Mouse (Mus musculus) limb, embryonic 14.5 days (tissue): ENCODE results near the gene Taf5l. TPM values are rescaled to one million over a fixed set of nuclear protein-coding genes. Genes with fewer than 3 reads are reported as not detected.
A peak's percentile ranks its signal among the peaks of the same experiment; 100 is the strongest.

ENCODE experiments used
- ATAC-seq: fragments of 200-750 bp; cut with Nextera tagmentation; 2 replicates; pipeline ENCODE4 v1.8.0; 2017; ENCODE audit warnings: low read depth, moderate number of reproducible peaks, moderate TSS enrichment; ENCODE audit not compliant: low FRiP score
- DNase-seq: peaks from one replicate; pipeline ENCODE4 v3.0.0-alpha.2; 2015; ENCODE audit warnings: low spot score
- H3K27ac ChIP-seq: fragments of 300-500 bp; sonication (generic); replicated peaks from 2 replicates; pipeline ENCODE4 v1.5.1; 2014; ENCODE audit warnings: low read depth, mild to moderate bottlenecking, low read length, moderate library complexity, mixed read lengths
- H3K27me3 ChIP-seq: fragments of 300-500 bp; sonication (generic); 2 replicates; pipeline ENCODE4 v1.6.1; 2014; ENCODE audit warnings: low read length, mixed read lengths; ENCODE audit not compliant: control insufficient read depth, insufficient read depth
- H3K36me3 ChIP-seq: fragments of 300-500 bp; sonication (generic); 2 replicates; pipeline ENCODE4 v1.6.1; 2014; ENCODE audit warnings: mild to moderate bottlenecking, low read length, moderate library complexity, mixed read lengths; ENCODE audit not compliant: control insufficient read depth, insufficient read depth
- H3K4me1 ChIP-seq: fragments of 300-500 bp; sonication (generic); 2 replicates; pipeline ENCODE4 v1.6.1; 2014; ENCODE audit warnings: antibody characterized with exemption, low read length, mixed read lengths; ENCODE audit not compliant: control insufficient read depth, insufficient read depth
- H3K4me2 ChIP-seq: fragments of 300-500 bp; sonication (generic); replicated peaks from 2 replicates; pipeline ENCODE4 v1.6.1; 2014; ENCODE audit warnings: low read depth, mild to moderate bottlenecking, low read length, moderate library complexity; ENCODE audit not compliant: severe bottlenecking
- H3K4me3 ChIP-seq: fragments of 300-500 bp; sonication (generic); replicated peaks from 2 replicates; pipeline ENCODE4 v1.5.1; 2014; ENCODE audit warnings: low read length
- H3K9ac ChIP-seq: fragments of 300-500 bp; sonication (generic); 2 replicates; pipeline ENCODE4 v1.6.1; 2014; ENCODE audit warnings: mild to moderate bottlenecking, low read depth, low read length, moderate library complexity; ENCODE audit not compliant: severe bottlenecking
- H3K9me3 ChIP-seq: fragments of 300-500 bp; sonication (generic); 2 replicates; pipeline ENCODE4 v1.6.1; 2016; ENCODE audit warnings: low read length; ENCODE audit not compliant: control insufficient read depth
- POLR2A ChIP-seq: fragments of 200-500 bp; IDR thresholded peaks from 2 replicates; pipeline ENCODE4 v1.8.0; 2012; ENCODE audit warnings: inconsistent platforms, mild to moderate bottlenecking, moderate library complexity, borderline replicate concordance; ENCODE audit not compliant: insufficient read depth, insufficient read length; ENCODE audit errors: extremely low read depth
- WGBS: fragments of 180-500 bp; shearing (Covaris S2); extraction: QIAGEN DNeasy Blood & Tissue Kit; methylation state at CpG from one replicate; pipeline ENCODE4 v1.1.7; 2014; 5-methylcytosine and 5-hydroxymethylcytosine counted together
- microRNA counts: library from miRNA; unstranded; fragments of <30 nt; microRNA quantifications from one replicate; lab custom pipeline; 2016
- microRNA-seq: library from miRNA; unstranded; fragments of <30 nt; microRNA quantifications from one replicate; pipeline ENCODE4, GENCODE M21; 2016
- polyA plus RNA-seq, 2 experiments: library from polyadenylated mRNA; depleted of rRNA in 1 of 2; stranded (reverse) in 1 of 2; unstranded in 1 of 2; fragments of >200 nt; fragmentation: Nextera tagmentation in 1 of 2; extraction: Ambion mirVana in 1 of 2; gene quantifications; 2 replicates each; pipeline versions ENCODE4 v1.2.1 to v1.2.3; 2012 to 2014

The Taf5l gene
- polyA plus RNA-seq, 2 experiments = 38.8 to 48.8 TPM

DNA sequence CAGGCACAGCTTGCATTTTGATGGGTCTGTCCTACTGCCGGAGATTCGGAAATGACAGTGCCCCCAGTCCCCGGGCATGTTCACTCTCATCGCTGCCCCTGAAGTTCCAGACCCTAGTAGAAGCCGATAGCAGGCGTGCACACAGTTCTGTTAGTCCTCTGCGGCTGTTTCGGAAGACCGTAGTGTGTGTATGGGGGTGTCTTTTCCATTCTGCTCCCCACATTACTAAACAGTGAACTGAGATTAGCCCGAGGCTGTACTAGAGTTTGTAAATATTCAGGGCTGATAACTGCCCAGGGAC, 71.6 kb downstream of the Taf5l start:
- peak; percentile 22 for ATAC-seq
- DNase-seq = no peak
- no peaks in the 10 kb centered on the region for H3K27me3 ChIP-seq
- peak overlapping the region; percentile 81 for H3K27ac ChIP-seq
- peaks cover 33% of the 10 kb centered on the region for H3K36me3 ChIP-seq
- H3K9ac ChIP-seq = peak overlapping the region; percentile 76
- peak overlapping the region; percentile 87 for H3K4me2 ChIP-seq
- no peaks in the 10 kb centered on the region for H3K9me3 ChIP-seq
- WGBS = 9% methylated on average over 10 of the region's 10 CpGs
- peak overlapping the region; percentile 94 for H3K4me3 ChIP-seq
- peaks cover 6% of the 10 kb centered on the region for H3K4me1 ChIP-seq
- TF ChIP-seq POLR2A = no peak

- Histone ChIP-seq H3K27me3 (no peaks in the 10 kb centered on the region), H3K4me3 (peak within 1 kb of the TSS; percentile 94), H3K4me2 (peak within 1 kb of the TSS; percentile 87), H3K36me3 (peaks cover 34% of the 10 kb centered on the region), H3K9ac (peak within 1 kb of the TSS; percentile 76), H3K27ac (peak within 1 kb of the TSS; percentile 81), H3K4me1 (peaks cover 6% of the 10 kb centered on the region), H3K9me3 (no peaks in the 10 kb centered on the region)
- WGBS = under 1% methylated on average over 70 of the region's 77 CpGs
- ATAC-seq = peak; percentile 87
- peak; percentile 98 for DNase-seq
- TF ChIP-seq POLR2A = 0 out of 2 replicates have a peak, but pooled peaks have one; percentile 29
These were observed 72.1 kb downstream of the Taf5l start, which contains the start of gene Nup133 for GRCm38 (mm10) chr8:123948942-123949685. Gene Nup133 (minus strand): TSS chr8:123949265.

MicroRNAs within 50 kb of the gene (microRNA counts, 519-probe panel; counts per million panel counts)
- 2,093 counts per million, percentile 30 among the panel's probes with 10 or more counts for microRNA mmu-miR-1967 (lab: Ali Mortazavi, UCI)

Small RNAs within 50 kb of the gene (microRNA-seq; reads per million reads assigned to microRNA genes)
- not detected for gene Mir1967

Other genes starting within 250 kb of the Taf5l start
- gene Rab4a, start 215.4 kb downstream of the Taf5l start, polyA plus RNA-seq (2012; rRNA removed) = 29.4 and 29.5 TPM in 2 replicates
- gene Rab4a, start 215.4 kb downstream of the Taf5l start, polyA plus RNA-seq (2014; fragmentation: Nextera tagmentation; extraction: Ambion mirVana) = 45.1 and 45.5 TPM in 2 replicates
- gene Ccsap, start 161.2 kb downstream of the Taf5l start, polyA plus RNA-seq (2012; rRNA removed) = 4.6 and 4.9 TPM in 2 replicates
- gene Ccsap, start 161.2 kb downstream of the Taf5l start, polyA plus RNA-seq (2014; fragmentation: Nextera tagmentation; extraction: Ambion mirVana) = 3.7 and 4.2 TPM in 2 replicates
- gene Acta1, start 126.6 kb downstream of the Taf5l start, polyA plus RNA-seq (2012; rRNA removed) = 829 and 847 TPM in 2 replicates
- 625 and 1,005 TPM in 2 replicates for gene Acta1, start 126.6 kb downstream of the Taf5l start, polyA plus RNA-seq (2014; fragmentation: Nextera tagmentation; extraction: Ambion mirVana)
- 27.0 and 27.1 TPM in 2 replicates for gene Nup133, start 72.1 kb downstream of the Taf5l start, polyA plus RNA-seq (2012; rRNA removed)
- 32.2 TPM in 2 replicates for gene Nup133, start 72.1 kb downstream of the Taf5l start, polyA plus RNA-seq (2014; fragmentation: Nextera tagmentation; extraction: Ambion mirVana)
- gene Abcb10, start 38.3 kb downstream of the Taf5l start, polyA plus RNA-seq (2012; rRNA removed) = 14.0 and 15.4 TPM in 2 replicates
- gene Abcb10, start 38.3 kb downstream of the Taf5l start, polyA plus RNA-seq (2014; fragmentation: Nextera tagmentation; extraction: Ambion mirVana) = 19.2 and 20.9 TPM in 2 replicates
- 11.9 and 12.4 TPM in 2 replicates for gene Urb2, start 111 bp upstream of the Taf5l start, polyA plus RNA-seq (2012; rRNA removed)
- 6.7 and 7.2 TPM in 2 replicates for gene Urb2, start 111 bp upstream of the Taf5l start, polyA plus RNA-seq (2014; fragmentation: Nextera tagmentation; extraction: Ambion mirVana)
- gene Galnt2, start 210.0 kb upstream of the Taf5l start, polyA plus RNA-seq (2012; rRNA removed) = 34.9 and 37.8 TPM in 2 replicates
- 66.9 and 76.1 TPM in 2 replicates for gene Galnt2, start 210.0 kb upstream of the Taf5l start, polyA plus RNA-seq (2014; fragmentation: Nextera tagmentation; extraction: Ambion mirVana)